ENCODE assay signal across 8 mouse cellular contexts in genomic region chr6:51178799-51179398, GRCm38 (mm10).
DNase-seq lines count a peak whose midpoint lies in the region; ATAC-seq lines count a peak whose summit lies in the region.
"Had no signal": no experiment of that assay in that cellular context is flagged by ENCODE, and none has a peak within 500 bp of the region (broad histone marks: within the 10 kb centered on the region; RNA-seq: fewer than 3 reads in every experiment).

No protein-coding gene starts in this region.

- DNase-seq in kidney, postnatal 14 days = peak; percentile 20
- no peak for DNase-seq in kidney, postnatal 25 days
- peak; percentile 60 for DNase-seq in Muller cell, postnatal 12 days (ENCODE audit: inconsistent ontology term)
- no peak for DNase-seq in ovary, postnatal 36 days (ENCODE audit: low spot score)
- DNase-seq: cerebellum, postnatal 36 days had no signal

- H3K9me3 ChIP-seq in forebrain, embryonic 15.5 days = no peaks in the 10 kb centered on the region
- H3K9me3 ChIP-seq in liver, embryonic 15.5 days (replicated peaks) = no peaks in the 10 kb centered on the region

- H3K4me1 ChIP-seq in forebrain, embryonic 15.5 days = peaks cover 3% of the 10 kb centered on the region; the same call in 1 of the 2 replicates
- peaks cover 17% of the 10 kb centered on the region for H3K4me1 ChIP-seq in liver, embryonic 15.5 days (replicated peaks)

- H3K9ac ChIP-seq in forebrain, embryonic 15.5 days (replicated peaks) = no peak overlapping the region
- H3K9ac ChIP-seq in liver, embryonic 15.5 days = no peak overlapping the region

- H3K36me3 ChIP-seq in forebrain, embryonic 15.5 days = no peaks in the 10 kb centered on the region
- no peaks in the 10 kb centered on the region for H3K36me3 ChIP-seq in liver, embryonic 15.5 days (replicated peaks)

- no peak overlapping the region for H3K27ac ChIP-seq in forebrain, embryonic 15.5 days (replicated peaks)
- H3K27ac ChIP-seq in liver, embryonic 15.5 days (replicated peaks) = no peak overlapping the region

- WGBS in forebrain, embryonic 15.5 days = 2% methylated on average over 17 of the region's 17 CpGs
- WGBS in liver, embryonic 15.5 days (ENCODE audit: insufficient replicate concordance) = 2% methylated on average over 17 of the region's 17 CpGs

- no peak overlapping the region; the same call in 1 of the 2 replicates for H3K4me2 ChIP-seq in forebrain, embryonic 15.5 days (replicated peaks)
- peak overlapping the region; percentile 69 for H3K4me2 ChIP-seq in liver, embryonic 15.5 days

- no peak overlapping the region for H3K4me3 ChIP-seq in forebrain, embryonic 15.5 days
- H3K4me3 ChIP-seq in liver, embryonic 15.5 days (replicated peaks) = 0 out of 2 replicates have a peak overlapping the region, but pooled peaks have one; percentile 12

- peaks cover 89% of the 10 kb centered on the region for H3K27me3 ChIP-seq in forebrain, embryonic 15.5 days
- peaks cover 95% of the 10 kb centered on the region for H3K27me3 ChIP-seq in liver, embryonic 15.5 days

- 0 out of 2 replicates have a peak, but pooled peaks have one; percentile 3 for ATAC-seq in forebrain, embryonic 15.5 days (replicated peaks)
- no peak for ATAC-seq in liver, embryonic 15.5 days (ENCODE audit: insufficient read depth)
- ATAC-seq in megakaryocyte progenitor cell, adult 5-6 weeks (replicated peaks; ENCODE audit: poor library complexity) = no peak

Comparison
In these comparisons a context has a peak if more than half of its experiments do, and no peak if none do; other contexts are left out.
1. DNase-seq: peak in kidney, postnatal 14 days (single experiment) and Muller cell, postnatal 12 days (single experiment); none in kidney, postnatal 25 days (0 of 2) and ovary, postnatal 36 days (single experiment).